Mouse (Mus musculus) liver, embryonic 12.5 days (tissue): ENCODE measurements at regions not wholly inside any gene's neighbourhood (a gene's known extent, or its start where the extent isn't known, plus 50 kb on each side); places are given as distances from the start of the nearest gene placed in this dataset.
A peak's percentile ranks its signal among the peaks of the same experiment; 100 is the strongest.

Source experiments
- ATAC-seq: fragments of 200-750 bp; cut with Nextera tagmentation; 2 replicates; pipeline ENCODE4 v1.8.0; 2017; ENCODE audit warnings: moderate number of reproducible peaks, mild to moderate bottlenecking, moderate library complexity
- H3K27ac ChIP-seq: fragments of 300-500 bp; sonication (generic); 2 replicates; pipeline ENCODE4 v1.5.1; 2016; ENCODE audit warnings: mild to moderate bottlenecking
- H3K27me3 ChIP-seq: fragments of 300-500 bp; sonication (generic); replicated peaks from 2 replicates; pipeline ENCODE4 v1.6.1; 2016; ENCODE audit warnings: mild to moderate bottlenecking, moderate library complexity
- H3K36me3 ChIP-seq: fragments of 300-500 bp; sonication (generic); 2 replicates; pipeline ENCODE4 v1.6.1; 2016; ENCODE audit warnings: mild to moderate bottlenecking, moderate library complexity
- H3K4me1 ChIP-seq: fragments of 300-500 bp; sonication (generic); 2 replicates; pipeline ENCODE4 v1.6.1; 2016
- H3K4me2 ChIP-seq: fragments of 300-500 bp; sonication (generic); 2 replicates; pipeline ENCODE4 v1.6.1; 2016; ENCODE audit warnings: mild to moderate bottlenecking, moderate library complexity
- H3K4me3 ChIP-seq: fragments of 300-500 bp; sonication (generic); 2 replicates; pipeline ENCODE4 v1.5.1; 2016; ENCODE audit warnings: mild to moderate bottlenecking, moderate library complexity
- H3K9ac ChIP-seq: fragments of 300-500 bp; sonication (generic); 2 replicates; pipeline ENCODE4 v1.6.1; 2016; ENCODE audit warnings: mild to moderate bottlenecking, moderate library complexity
- H3K9me3 ChIP-seq: fragments of 300-500 bp; sonication (generic); replicated peaks from 2 replicates; pipeline ENCODE4 v1.6.1; 2016; ENCODE audit warnings: mild to moderate bottlenecking, moderate library complexity
- WGBS: fragments of 180-500 bp; shearing (Covaris S2); methylation state at CpG from one replicate; pipeline ENCODE4 v1.1.7; 2016; ENCODE audit not compliant: insufficient replicate concordance; 5-methylcytosine and 5-hydroxymethylcytosine counted together

DNA sequence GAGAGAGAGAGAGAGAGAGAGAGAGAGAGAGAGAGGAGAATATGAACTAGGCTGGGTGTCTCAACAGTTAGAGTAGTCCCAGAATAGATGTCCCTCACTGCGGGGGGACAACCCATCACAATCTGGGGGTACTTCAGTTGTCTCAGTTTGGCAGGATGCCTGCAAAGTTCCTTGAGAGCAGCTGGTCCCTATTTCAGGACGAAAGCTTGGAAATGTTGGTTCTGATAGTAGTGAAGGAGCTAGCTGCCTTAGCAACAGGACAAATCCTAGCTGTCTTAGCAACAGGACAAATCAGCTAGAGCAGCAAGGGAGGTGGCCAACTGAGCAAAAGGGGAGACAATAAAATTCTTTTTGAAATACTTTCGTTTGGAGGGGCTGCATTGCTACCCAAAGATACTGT lies 139.9 kb upstream of the Frg1 start:
- no peaks in the 10 kb centered on the region for H3K4me1 ChIP-seq
- H3K9me3 ChIP-seq, result no peaks in the 10 kb centered on the region
- no peak overlapping the region for H3K4me3 ChIP-seq
- WGBS, result 48% methylated on average over 3 of the region's 3 CpGs
- H3K9ac ChIP-seq, result no peak overlapping the region
- H3K27me3 ChIP-seq, result no peaks in the 10 kb centered on the region
- H3K27ac ChIP-seq, result no peak overlapping the region
- ATAC-seq, result no peak
- H3K4me2 ChIP-seq, result no peak overlapping the region
- no peaks in the 10 kb centered on the region for H3K36me3 ChIP-seq

DNA sequence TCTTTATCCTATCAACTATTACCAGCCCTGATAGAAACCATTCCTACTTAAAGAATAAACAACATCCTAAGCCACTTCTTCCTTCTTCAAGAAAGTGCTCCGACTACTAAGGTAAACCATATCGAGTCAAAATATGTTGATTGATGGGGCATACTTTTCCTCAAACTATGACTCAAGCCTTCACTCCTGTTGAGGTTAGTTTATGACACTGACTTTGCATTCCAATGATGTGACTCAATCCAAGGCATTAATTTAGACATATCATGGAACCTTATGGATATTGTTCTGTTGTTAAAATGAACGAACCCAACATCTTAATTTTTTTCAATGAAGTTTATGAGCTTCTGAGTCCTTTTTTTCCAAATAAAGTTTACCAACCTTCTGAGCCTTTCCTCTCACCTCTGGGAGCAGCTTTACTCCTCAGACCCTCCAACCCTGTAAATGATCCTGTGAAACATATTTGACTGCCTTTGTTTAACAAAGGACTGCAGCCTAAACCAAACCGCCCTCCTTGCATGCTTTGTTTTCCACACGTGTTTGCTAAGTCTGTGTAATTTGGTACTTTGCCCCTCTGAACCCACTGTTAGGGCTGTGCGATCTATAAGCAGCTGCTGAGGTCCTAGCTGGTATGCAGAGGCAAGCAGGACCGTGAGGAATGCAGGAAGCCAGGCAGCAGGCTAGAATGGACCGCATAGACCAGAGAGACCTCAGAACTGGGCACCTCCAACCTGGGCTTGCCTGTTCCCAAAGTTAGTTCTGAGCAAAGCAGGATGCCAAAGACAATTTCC lies 136.1 kb upstream of the Frg1 start:
- Histone ChIP-seq H3K36me3 (no peaks in the 10 kb centered on the region), H3K4me2 (no peak overlapping the region), H3K9ac (no peak overlapping the region), H3K4me1 (no peaks in the 10 kb centered on the region), H3K27ac (no peak overlapping the region), H3K27me3 (no peaks in the 10 kb centered on the region), H3K4me3 (no peak overlapping the region), H3K9me3 (no peaks in the 10 kb centered on the region)
- ATAC-seq, result peak; percentile 51; the same call in 1 of the 2 replicates
- WGBS, result 60% methylated on average over 8 of the region's 8 CpGs

DNA sequence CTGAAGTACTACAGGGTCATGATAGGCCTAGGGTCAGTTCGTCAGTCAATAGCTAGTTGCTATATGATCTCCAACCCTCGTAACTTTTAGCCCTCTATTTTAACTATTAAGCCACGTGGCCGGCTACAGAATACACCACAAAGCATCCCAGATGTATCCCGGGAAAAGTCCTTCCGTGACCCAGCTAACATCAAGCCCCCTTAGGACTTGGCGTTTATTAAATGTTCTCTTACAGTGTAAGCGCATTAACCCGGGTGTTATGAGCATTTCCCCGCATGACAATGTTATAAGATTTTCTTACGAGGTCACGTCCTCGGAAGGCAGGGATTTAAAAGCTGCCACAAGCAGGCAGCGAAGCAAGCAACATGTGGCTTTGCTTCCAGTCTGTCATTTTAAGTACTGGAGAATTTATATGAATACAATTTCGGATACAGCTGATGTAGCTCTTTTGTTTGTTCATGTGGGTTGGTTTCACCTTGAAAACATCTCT lies 135.1 kb upstream of the Frg1 start:
- H3K4me3 ChIP-seq, result no peak overlapping the region
- no peak overlapping the region for H3K4me2 ChIP-seq
- H3K9me3 ChIP-seq, result no peaks in the 10 kb centered on the region
- H3K4me1 ChIP-seq, result no peaks in the 10 kb centered on the region
- no peaks in the 10 kb centered on the region for H3K36me3 ChIP-seq
- no peak for ATAC-seq
- no peak overlapping the region for H3K9ac ChIP-seq
- H3K27me3 ChIP-seq, result no peaks in the 10 kb centered on the region
- no peak overlapping the region for H3K27ac ChIP-seq
- WGBS, result 75% methylated on average over 15 of the region's 15 CpGs

DNA sequence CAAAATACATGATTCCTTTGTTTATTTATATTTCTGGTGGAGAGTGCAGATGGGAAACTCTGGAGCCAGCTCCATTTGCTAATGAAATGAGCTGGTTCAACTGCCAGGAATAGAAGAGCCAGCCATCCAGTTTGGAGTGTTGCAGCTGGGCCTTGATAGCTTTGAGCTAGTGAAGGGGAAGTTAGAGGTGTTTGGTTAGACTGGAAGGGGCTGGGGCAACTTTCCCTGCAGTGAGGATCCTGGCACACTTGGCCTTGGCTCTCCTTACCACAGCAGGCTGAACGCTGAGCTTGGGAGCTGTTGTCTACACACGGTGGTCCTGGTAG lies 133.2 kb upstream of the Frg1 start:
- Histone ChIP-seq H3K9ac (no peak overlapping the region), H3K4me1 (no peaks in the 10 kb centered on the region), H3K36me3 (no peaks in the 10 kb centered on the region), H3K4me2 (no peak overlapping the region), H3K27ac (no peak overlapping the region), H3K27me3 (no peaks in the 10 kb centered on the region), H3K4me3 (no peak overlapping the region), H3K9me3 (no peaks in the 10 kb centered on the region)
- ATAC-seq, result no peak
- WGBS, result 71% methylated on average over 2 of the region's 2 CpGs

DNA sequence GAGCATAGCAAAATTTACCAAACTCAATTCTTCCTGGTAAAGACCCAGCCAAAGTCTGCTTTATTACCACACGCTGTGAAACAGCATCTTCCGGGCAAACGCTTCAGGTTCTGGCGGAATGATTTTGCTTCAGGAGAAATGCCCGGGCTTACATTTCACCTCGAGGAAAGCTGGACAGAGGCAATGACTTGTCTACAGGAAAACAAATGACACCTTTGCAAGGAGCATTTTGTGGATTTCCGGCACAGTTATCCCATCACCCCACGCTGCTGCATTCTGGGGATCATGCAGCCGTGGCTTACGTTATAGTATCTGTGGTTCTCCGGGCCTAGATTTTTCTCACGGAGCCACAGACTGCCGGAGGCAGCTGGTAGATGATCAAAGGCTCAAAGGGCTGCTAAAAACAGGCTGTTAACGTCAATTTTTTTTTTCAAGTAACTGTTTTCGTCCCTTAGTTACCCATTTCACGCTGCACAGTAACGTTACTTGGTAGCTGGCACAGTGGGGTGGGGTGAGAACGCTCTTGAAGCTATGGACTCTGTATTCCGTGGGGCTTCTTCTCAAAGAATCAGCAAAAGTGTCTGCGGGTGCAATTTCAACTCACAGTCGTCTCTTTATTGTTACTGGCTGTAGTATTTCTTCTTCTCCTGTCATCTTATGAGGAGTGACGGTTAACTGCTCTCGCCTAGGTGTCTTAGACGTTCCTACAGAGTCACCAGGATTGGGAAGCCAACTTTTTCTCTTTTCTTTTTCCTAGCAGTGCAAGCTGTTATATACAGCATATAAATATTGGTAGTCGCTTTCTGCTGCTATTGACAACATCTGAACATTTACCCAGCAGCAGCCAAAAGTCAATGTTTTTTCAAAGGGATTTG lies 132.6 kb upstream of the Frg1 start:
- Histone ChIP-seq H3K4me3 (no peak overlapping the region), H3K27ac (no peak overlapping the region), H3K4me1 (no peaks in the 10 kb centered on the region), H3K4me2 (no peak overlapping the region), H3K9ac (no peak overlapping the region), H3K9me3 (no peaks in the 10 kb centered on the region), H3K36me3 (no peaks in the 10 kb centered on the region), H3K27me3 (no peaks in the 10 kb centered on the region)
- ATAC-seq, result no peak
- WGBS, result 69% methylated on average over 25 of the region's 25 CpGs

DNA sequence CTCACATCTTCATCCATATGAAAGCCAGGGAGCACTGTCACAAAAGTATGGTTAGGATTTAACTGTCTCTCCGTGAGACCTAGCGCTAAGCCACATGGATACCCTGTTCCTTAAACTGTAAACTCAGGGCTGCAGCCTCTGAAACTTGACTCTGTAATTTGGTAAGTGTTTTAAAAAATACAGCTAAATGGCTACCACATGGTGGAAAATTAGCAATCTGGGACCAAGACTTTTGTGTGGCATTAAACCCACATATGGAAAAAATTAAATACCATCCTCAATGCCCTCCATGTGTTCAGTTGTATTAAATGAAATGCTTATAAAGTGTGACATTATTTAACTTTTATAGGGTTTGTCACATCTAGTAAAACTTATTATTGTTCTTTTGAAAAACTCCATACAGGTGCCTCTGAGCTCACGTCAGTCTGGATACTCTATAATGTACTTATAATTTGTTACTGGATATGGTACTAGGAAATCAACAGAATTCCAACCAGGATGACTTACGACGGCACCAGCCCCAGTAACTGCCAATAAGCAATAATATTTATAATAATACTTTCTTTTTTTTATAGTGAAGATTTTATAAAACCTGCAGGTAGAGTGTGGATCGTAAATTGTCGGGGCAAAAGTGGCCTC lies 131.0 kb upstream of the Frg1 start:
- Histone ChIP-seq H3K36me3 (no peaks in the 10 kb centered on the region), H3K9ac (no peak overlapping the region), H3K9me3 (no peaks in the 10 kb centered on the region), H3K4me1 (no peaks in the 10 kb centered on the region), H3K27ac (no peak overlapping the region), H3K27me3 (no peaks in the 10 kb centered on the region), H3K4me3 (no peak overlapping the region), H3K4me2 (no peak overlapping the region)
- 79% methylated on average over 7 of the region's 7 CpGs for WGBS
- no peak for ATAC-seq

DNA sequence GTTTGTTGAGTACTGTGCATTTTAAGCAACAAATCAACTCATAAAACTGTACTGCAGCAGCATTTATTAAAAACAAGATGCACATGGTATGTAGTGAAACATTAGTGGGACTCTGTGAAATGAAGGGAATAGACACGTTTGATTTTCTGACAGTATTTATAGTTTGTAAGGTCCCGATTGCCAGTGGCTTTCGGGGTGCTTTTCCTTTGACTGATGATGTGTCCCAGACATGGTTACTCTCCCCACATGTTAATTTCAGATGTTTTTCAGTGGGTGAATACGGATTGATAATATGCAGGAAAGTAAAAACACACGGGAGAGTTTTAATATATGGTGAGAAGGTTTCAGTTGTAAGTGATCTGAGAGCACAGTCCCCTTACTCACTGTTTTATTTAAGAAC lies 115.3 kb upstream of the Frg1 start:
- no peak overlapping the region for H3K4me2 ChIP-seq
- no peak for ATAC-seq
- no peak overlapping the region for H3K9ac ChIP-seq
- 66% methylated on average over 5 of the region's 5 CpGs for WGBS
- no peak overlapping the region for H3K4me3 ChIP-seq
- H3K36me3 ChIP-seq, result no peaks in the 10 kb centered on the region
- H3K4me1 ChIP-seq, result no peaks in the 10 kb centered on the region
- no peaks in the 10 kb centered on the region for H3K27me3 ChIP-seq
- no peaks in the 10 kb centered on the region for H3K9me3 ChIP-seq
- H3K27ac ChIP-seq, result no peak overlapping the region

DNA sequence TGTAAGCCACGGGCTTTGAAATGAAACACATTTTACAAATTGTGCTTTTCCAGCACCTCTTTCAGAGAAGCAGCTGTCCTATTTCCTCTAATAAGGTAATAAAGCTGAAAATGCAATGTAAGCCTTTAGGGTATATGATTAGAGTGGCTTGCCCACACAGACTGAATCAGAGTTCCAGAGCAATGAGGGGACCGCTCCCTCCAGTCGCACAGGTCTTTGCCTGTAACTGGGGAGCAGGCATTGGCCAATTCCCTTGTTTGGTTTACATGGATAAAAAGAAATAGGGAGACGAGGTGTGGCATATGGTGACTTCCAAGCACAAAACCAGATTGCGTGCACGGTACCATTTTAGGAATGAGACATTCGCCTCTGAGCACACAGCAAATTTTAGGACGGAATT lies 112.7 kb upstream of the Frg1 start:
- no peaks in the 10 kb centered on the region for H3K4me1 ChIP-seq
- H3K9ac ChIP-seq, result no peak overlapping the region
- H3K4me2 ChIP-seq, result no peak overlapping the region
- WGBS, result 76% methylated on average over 8 of the region's 8 CpGs
- no peak overlapping the region for H3K27ac ChIP-seq
- H3K9me3 ChIP-seq, result no peaks in the 10 kb centered on the region
- H3K27me3 ChIP-seq, result no peaks in the 10 kb centered on the region
- H3K4me3 ChIP-seq, result no peak overlapping the region
- no peak for ATAC-seq
- H3K36me3 ChIP-seq, result no peaks in the 10 kb centered on the region

DNA sequence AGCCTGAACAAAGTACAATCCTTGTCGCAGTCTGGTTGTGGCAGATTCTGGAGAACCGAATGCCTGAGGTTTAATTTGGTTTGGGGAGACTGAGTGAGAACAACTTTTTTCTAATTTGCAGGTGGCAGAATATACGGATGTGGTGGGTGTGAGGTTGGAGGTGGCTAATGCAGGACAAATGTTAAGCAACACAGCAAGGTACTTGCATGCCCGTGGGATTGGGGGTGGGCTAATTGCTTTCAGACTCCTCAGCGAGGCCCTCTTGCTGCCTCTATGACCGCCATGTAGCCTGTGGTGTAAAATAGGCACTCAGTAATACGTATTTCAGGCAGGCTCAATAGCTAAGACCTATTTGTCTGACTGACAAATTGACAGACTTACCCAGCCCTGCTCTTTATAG lies 109.4 kb upstream of the Frg1 start:
- Histone ChIP-seq H3K27ac (no peak overlapping the region), H3K4me3 (no peak overlapping the region), H3K9ac (no peak overlapping the region), H3K36me3 (no peaks in the 10 kb centered on the region), H3K4me1 (no peaks in the 10 kb centered on the region), H3K9me3 (no peaks in the 10 kb centered on the region), H3K4me2 (no peak overlapping the region), H3K27me3 (no peaks in the 10 kb centered on the region)
- no peak for ATAC-seq
- WGBS, result 62% methylated on average over 7 of the region's 7 CpGs

DNA sequence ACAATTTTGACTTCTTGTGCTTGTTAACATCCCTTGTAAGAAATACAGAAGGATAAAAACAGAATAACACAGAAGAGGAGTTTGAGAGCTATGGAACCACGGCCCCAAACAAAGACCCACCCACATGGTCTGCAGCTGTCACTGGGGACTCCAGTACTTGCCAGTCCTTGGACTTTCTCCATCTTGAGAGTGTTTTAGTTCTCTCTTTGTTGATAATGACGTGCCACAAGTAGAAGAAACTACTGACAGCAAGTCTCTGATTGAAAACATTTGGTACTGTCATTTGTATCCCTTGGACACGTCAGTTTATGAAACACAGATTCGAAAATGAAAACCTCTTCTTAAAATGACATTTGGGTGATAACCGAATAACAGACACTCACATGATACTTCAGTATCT lies 68.3 kb upstream of the Frg1 start:
- H3K9ac ChIP-seq, result no peak overlapping the region
- WGBS, result 63% methylated on average over 5 of the region's 5 CpGs
- no peak overlapping the region for H3K4me3 ChIP-seq
- no peaks in the 10 kb centered on the region for H3K36me3 ChIP-seq
- no peaks in the 10 kb centered on the region for H3K4me1 ChIP-seq
- no peak overlapping the region for H3K4me2 ChIP-seq
- no peak overlapping the region for H3K27ac ChIP-seq
- H3K9me3 ChIP-seq, result no peaks in the 10 kb centered on the region
- H3K27me3 ChIP-seq, result no peaks in the 10 kb centered on the region
- ATAC-seq, result no peak

DNA sequence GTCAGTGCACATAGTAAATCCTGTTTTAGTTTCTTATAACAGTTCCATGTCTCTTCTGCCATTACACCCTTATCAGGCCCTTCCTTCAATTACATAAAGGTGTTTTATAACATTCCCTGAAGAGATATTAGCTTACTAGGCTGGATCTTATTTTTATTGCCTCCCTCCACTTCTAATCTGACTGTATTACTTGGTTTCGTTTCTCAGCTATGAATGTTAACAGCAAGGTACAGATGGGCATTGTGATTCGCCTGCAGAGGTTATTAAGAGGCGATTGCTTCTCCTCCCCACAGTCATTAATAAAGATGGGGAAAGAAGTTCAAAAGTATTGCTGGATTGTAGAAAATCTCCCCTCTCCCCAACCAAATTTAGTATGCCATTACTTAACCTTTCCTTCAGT lies 66.4 kb upstream of the Frg1 start:
- ATAC-seq, result no peak
- 55% methylated on average over 3 of the region's 3 CpGs for WGBS

DNA sequence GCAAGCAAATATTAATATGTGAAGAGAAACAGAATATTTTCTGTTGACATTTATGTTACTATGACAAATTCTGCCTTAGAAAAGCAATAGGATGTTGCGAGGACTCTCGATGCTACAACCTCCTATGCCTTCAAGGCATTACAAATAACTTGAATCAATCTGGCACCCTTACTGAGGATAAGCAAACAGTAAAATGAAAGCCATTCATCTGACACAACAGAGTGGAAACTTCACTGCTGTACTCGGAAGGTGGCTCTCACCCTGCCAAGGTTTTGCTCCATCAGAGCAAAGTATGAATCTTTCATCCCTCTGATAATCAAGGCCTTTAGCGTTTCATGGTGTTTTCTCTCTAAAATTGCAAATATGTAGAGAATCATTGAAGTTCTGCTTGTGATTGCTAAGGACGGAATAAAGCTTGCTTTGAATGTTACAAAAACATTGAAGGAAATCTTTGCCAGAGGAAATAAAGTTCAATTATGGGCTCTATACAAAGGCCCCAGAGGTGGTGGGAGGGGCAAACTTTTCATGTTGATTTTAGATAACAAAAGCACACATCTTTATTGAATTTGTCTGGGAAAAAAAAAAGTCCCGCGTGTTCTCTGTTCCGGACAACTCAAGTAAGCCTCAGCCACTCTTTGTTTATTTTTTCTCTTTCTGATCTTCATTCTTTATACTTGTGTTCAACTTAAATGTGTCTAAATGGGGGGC lies 56.3 kb upstream of the Frg1 start:
- Histone ChIP-seq H3K4me1 (no peaks in the 10 kb centered on the region), H3K36me3 (no peaks in the 10 kb centered on the region), H3K9ac (no peak overlapping the region), H3K4me2 (no peak overlapping the region), H3K4me3 (no peak overlapping the region), H3K9me3 (no peaks in the 10 kb centered on the region), H3K27ac (no peak overlapping the region), H3K27me3 (no peaks in the 10 kb centered on the region)
- no peak for ATAC-seq
- 61% methylated on average over 8 of the region's 8 CpGs for WGBS

More for the DNA sequence above, 66.4 kb upstream of the Frg1 start:
- Histone ChIP-seq H3K4me2 (no peak overlapping the region), H3K9me3 (no peaks in the 10 kb centered on the region), H3K27ac (no peak overlapping the region), H3K27me3 (no peaks in the 10 kb centered on the region), H3K36me3 (no peaks in the 10 kb centered on the region), H3K4me1 (no peaks in the 10 kb centered on the region), H3K9ac (no peak overlapping the region), H3K4me3 (no peak overlapping the region)
